Mouse (Mus musculus) lung, adult 2 months (tissue): ENCODE results near the gene Nptx1.

Source experiments
- CTCF ChIP-seq: fragments of 200-500 bp; IDR thresholded peaks from 2 replicates; pipeline ENCODE4 v1.5.1; 2011; ENCODE audit warnings: mild to moderate bottlenecking, low read length, control low read depth; ENCODE audit not compliant: insufficient read depth
- POLR2A ChIP-seq: fragments of 200-500 bp; IDR thresholded peaks from 2 replicates; pipeline ENCODE4 v1.6.1; 2011; ENCODE audit warnings: low read depth, mild to moderate bottlenecking, control low read depth, low read length, borderline replicate concordance; ENCODE audit errors: extremely low read depth

DNA sequence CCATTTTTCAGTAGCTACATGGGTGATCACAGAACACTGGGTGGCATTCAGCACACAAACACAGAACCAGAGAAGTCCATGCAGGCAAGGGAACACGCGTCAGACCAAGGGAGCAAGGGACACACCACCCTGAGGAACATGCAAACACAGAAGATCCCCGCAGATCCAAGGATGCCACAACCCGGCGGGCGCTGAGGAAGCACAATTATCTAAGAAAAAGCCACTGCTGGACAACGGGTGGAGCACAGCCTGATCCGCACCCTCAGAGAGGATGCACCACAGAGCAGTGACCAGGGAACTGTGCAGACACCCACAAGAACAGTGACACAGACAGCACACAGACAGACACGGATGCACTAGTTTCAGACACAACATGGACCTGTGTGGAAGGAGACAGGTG lies 7.0 kb downstream of the Nptx1 start:
- no peak for TF ChIP-seq CTCF
- TF ChIP-seq POLR2A: no peak
